19 mouse cellular contexts compared by ENCODE assay signal in genomic region chr5:105757978-105758377, GRCm38 (mm10). TPM values are rescaled to one million over a fixed set of nuclear protein-coding genes. Genes with fewer than 3 reads are reported as not detected.
A peak's percentile ranks its signal among the peaks of the same experiment; 100 is the strongest.
DNase-seq lines count a peak whose midpoint lies in the region; ATAC-seq and TF ChIP-seq lines count a peak whose summit lies in the region.
"Had no signal": no experiment of that assay in that cellular context is flagged by ENCODE, and none has a peak within 500 bp of the region (broad histone marks: within the 10 kb centered on the region; RNA-seq: fewer than 3 reads in every experiment).

No protein-coding gene starts in this region.

- no peaks in the 10 kb centered on the region for H3K27me3 ChIP-seq in kidney, embryonic 16.5 days (ENCODE audit: insufficient read depth, low read length)
- no peaks in the 10 kb centered on the region for H3K27me3 ChIP-seq in liver, embryonic 11.5 days (replicated peaks; ENCODE audit: control insufficient read depth, insufficient read depth, low read length)
- H3K27me3 ChIP-seq in embryonic facial prominence, embryonic 10.5 days (replicated peaks; ENCODE audit: low read depth, poor library complexity, severe bottlenecking): no peaks in the 10 kb centered on the region
- no peaks in the 10 kb centered on the region for H3K27me3 ChIP-seq in cerebellum, adult 2 months (ENCODE audit: control insufficient read depth, insufficient read depth, low read length)
- H3K27me3 ChIP-seq: embryonic facial prominence, embryonic 13.5 days; lung, embryonic 15.5 days; neural tube, embryonic 15.5 days had no signal

- peak overlapping the region; percentile 24; the same call in 1 of the 2 replicates for H3K4me2 ChIP-seq in kidney, embryonic 16.5 days (replicated peaks; ENCODE audit: low read depth, low read length)
- H3K4me2 ChIP-seq in liver, embryonic 11.5 days: peak overlapping the region; percentile 2; the same call in 1 of the 2 replicates
- H3K4me2 ChIP-seq: embryonic facial prominence, embryonic 13.5 days; lung, embryonic 15.5 days; neural tube, embryonic 15.5 days had no signal

- no peaks in the 10 kb centered on the region for H3K9me3 ChIP-seq in kidney, embryonic 16.5 days (ENCODE audit: low read length)
- no peaks in the 10 kb centered on the region for H3K9me3 ChIP-seq in liver, embryonic 11.5 days (ENCODE audit: control insufficient read depth, low read length)
- H3K9me3 ChIP-seq in embryonic facial prominence, embryonic 10.5 days: no peaks in the 10 kb centered on the region
- H3K9me3 ChIP-seq: embryonic facial prominence, embryonic 13.5 days; limb, embryonic 10.5 days; lung, embryonic 15.5 days; neural tube, embryonic 15.5 days had no signal

- TF ChIP-seq POLR2A in cerebellum, adult 2 months (IDR thresholded peaks at IDR 0.05; ENCODE audit: borderline replicate concordance, insufficient read depth, low read length): no peak

- peaks cover 8% of the 10 kb centered on the region; the same call in 1 of the 2 replicates for H3K36me3 ChIP-seq in kidney, embryonic 16.5 days (ENCODE audit: insufficient read depth, low read length)
- H3K36me3 ChIP-seq in liver, embryonic 11.5 days (ENCODE audit: control insufficient read depth, insufficient read depth, low read length): no peaks in the 10 kb centered on the region
- peaks cover 15% of the 10 kb centered on the region for H3K36me3 ChIP-seq in embryonic facial prominence, embryonic 10.5 days (replicated peaks)
- H3K36me3 ChIP-seq: embryonic facial prominence, embryonic 13.5 days; G1E; limb, embryonic 10.5 days; lung, embryonic 15.5 days; neural tube, embryonic 15.5 days had no signal

- no peak for TF ChIP-seq CTCF in cerebellum, adult 2 months (IDR thresholded peaks at IDR 0.05; ENCODE audit: borderline replicate concordance, insufficient read depth, low read depth, low read length)

- peaks cover 58% of the 10 kb centered on the region for H3K4me1 ChIP-seq in kidney, embryonic 16.5 days (ENCODE audit: insufficient read depth, low read length)
- H3K4me1 ChIP-seq in liver, embryonic 11.5 days (replicated peaks; ENCODE audit: control insufficient read depth, insufficient read depth, low read length): peaks cover 30% of the 10 kb centered on the region
- peaks cover 59% of the 10 kb centered on the region for H3K4me1 ChIP-seq in embryonic facial prominence, embryonic 10.5 days
- H3K4me1 ChIP-seq in cerebellum, adult 2 months (ENCODE audit: control insufficient read depth, insufficient read depth, low read length): no peaks in the 10 kb centered on the region

- ATAC-seq in kidney, embryonic 16.5 days (ENCODE audit: low FRiP score, low TSS enrichment): peak; percentile 74
- no peak for ATAC-seq in liver, embryonic 11.5 days (replicated peaks; ENCODE audit: low FRiP score)

- no peak overlapping the region for H3K9ac ChIP-seq in kidney, embryonic 16.5 days (replicated peaks; ENCODE audit: low read length)
- H3K9ac ChIP-seq in liver, embryonic 11.5 days (ENCODE audit: low read depth, low read length): no peak overlapping the region
- H3K9ac ChIP-seq: embryonic facial prominence, embryonic 13.5 days; lung, embryonic 15.5 days; neural tube, embryonic 15.5 days had no signal

- DNase-seq in kidney, adult 11 months: peak; percentile 74
- DNase-seq in liver, embryonic 11.5 days (ENCODE audit: low spot score): no peak
- DNase-seq in yolk sac, embryonic 10.5 days (ENCODE audit: low spot score): peak; percentile 81
- no peak for DNase-seq in embryonic facial prominence, embryonic 10.5 days (ENCODE audit: low spot score)
- no peak for DNase-seq in retina, postnatal 1 day
- DNase-seq in cerebellum, adult 2 months: no peak
- DNase-seq: adrenal gland, adult 8-10 months; heart, adult 11 months; heart, postnatal 4 days; midbrain, embryonic 14.5 days; thymus, adult 18-20 months had no signal

- 50% methylated on average over 17 of the region's 17 CpGs for WGBS in kidney, embryonic 16.5 days
- WGBS in liver, embryonic 11.5 days: 73% methylated on average over 17 of the region's 17 CpGs
- 87% methylated on average over 17 of the region's 17 CpGs for WGBS in embryonic facial prominence, embryonic 10.5 days
- WGBS in cerebellum, adult 2 months: 92% methylated on average over 17 of the region's 17 CpGs

- peak overlapping the region; percentile 51 for H3K27ac ChIP-seq in kidney, embryonic 16.5 days (ENCODE audit: low read length)
- peak overlapping the region; percentile 21 for H3K27ac ChIP-seq in liver, embryonic 11.5 days (ENCODE audit: low read depth, low read length)
- H3K27ac ChIP-seq in embryonic facial prominence, embryonic 10.5 days (replicated peaks): no peak overlapping the region
- no peak overlapping the region for H3K27ac ChIP-seq in cerebellum, adult 2 months (ENCODE audit: insufficient read depth, low read length)
- H3K27ac ChIP-seq: embryonic facial prominence, embryonic 13.5 days; layer of hippocampus, adult 2 months; limb, embryonic 10.5 days; lung, embryonic 15.5 days; neural tube, embryonic 15.5 days had no signal

- no peak overlapping the region for H3K4me3 ChIP-seq in kidney, embryonic 16.5 days (ENCODE audit: low read length)
- H3K4me3 ChIP-seq in liver, embryonic 11.5 days (ENCODE audit: low read depth, low read length): no peak overlapping the region
- H3K4me3 ChIP-seq in embryonic facial prominence, embryonic 10.5 days: no peak overlapping the region
- H3K4me3 ChIP-seq in cerebellum, adult 2 months (replicated peaks; ENCODE audit: insufficient read depth, low read depth, low read length): no peak overlapping the region
- H3K4me3 ChIP-seq: embryonic facial prominence, embryonic 13.5 days; layer of hippocampus, adult 2 months; limb, embryonic 10.5 days; lung, embryonic 15.5 days; myocyte; neural tube, embryonic 15.5 days had no signal

RNA-seq across cellular contexts. Expression of gene Lrrc8d, which starts 58.2 kb away (rescaled TPM):
- polyA plus RNA-seq in kidney, embryonic 16.5 days (2015; fragmentation: Nextera tagmentation; extraction: Ambion mirVana): 28.6 and 33.4 TPM in 2 replicates
- 18.0 and 21.4 TPM in 2 replicates for polyA plus RNA-seq in liver, embryonic 11.5 days (2014; fragmentation: Nextera tagmentation; extraction: Ambion mirVana)
- 22.2 TPM in 2 replicates for polyA plus RNA-seq in embryonic facial prominence, embryonic 10.5 days (2016; fragmentation: Nextera tagmentation; extraction: Ambion mirVana)
- polyA plus RNA-seq in cerebellum, adult 2 months (2012; rRNA removed): 14.8 and 16.3 TPM in 2 replicates
- polyA plus RNA-seq: G1E had no signal

Comparison
In these comparisons a context has a peak if more than half of its experiments do, and no peak if none do; other contexts are left out.
1. DNase-seq: peak in kidney, adult 11 months (single experiment) and yolk sac, embryonic 10.5 days (single experiment); none in liver, embryonic 11.5 days (single experiment), embryonic facial prominence, embryonic 10.5 days (single experiment), retina, postnatal 1 day (single experiment) and cerebellum, adult 2 months (0 of 2).
2. H3K27ac ChIP-seq: peak in kidney, embryonic 16.5 days (single experiment) and liver, embryonic 11.5 days (single experiment); none in embryonic facial prominence, embryonic 10.5 days (single experiment) and cerebellum, adult 2 months (single experiment).